In genomic region chr11:72608071-72608679, GRCm38 (mm10) we compare ENCODE assay signal across 8 mouse cellular contexts. TPM values are rescaled to one million over a fixed set of nuclear protein-coding genes. Genes with fewer than 3 reads are reported as not detected.
DNase-seq lines count a peak whose midpoint lies in the region; ATAC-seq lines count a peak whose summit lies in the region.

No protein-coding gene starts in this region.

- peak; percentile 96 to 98 for DNase-seq in adrenal gland, adult (ENCODE audit: inconsistent age in 2 of 2, low spot score in 1 of 2)
- peak; percentile 98 for DNase-seq in embryo, embryonic 10.5 days (ENCODE audit: low spot score)
- DNase-seq in gastrocnemius, postnatal 14 days, result peak; percentile 93
- peak; percentile 85 to 95 for DNase-seq in left cerebral cortex, postnatal 10 days (ENCODE audit: extremely low spot score in 1 of 2, low spot score in 2 of 2)
- DNase-seq in right cerebral cortex, postnatal 25 days, result peak; percentile 87
- DNase-seq in urinary bladder, postnatal 4 days (ENCODE audit: low spot score in 2 of 2), result peak; percentile 86 to 89

- peak; percentile 74 for ATAC-seq in inflammation-experienced regulatory T-cells, adult 6 months
- ATAC-seq in megakaryocyte-erythroid progenitor cell, adult 5-6 weeks (replicated peaks; ENCODE audit: low FRiP score, low TSS enrichment, poor library complexity, severe bottlenecking), result peak; percentile 89

- intact Hi-C loops in gastrocnemius, postnatal 14 days (cut with DNase I; ENCODE audit: low total_unique reads), result no loop called here
- intact Hi-C loops in left cerebral cortex, postnatal 10 days (cut with DNase I), result no loop called here

RNA-seq across cellular contexts. Expression of gene Ube2g1, which starts 1.1 kb away (rescaled TPM):
- total RNA-seq in gastrocnemius, postnatal 14 days (2021), result 10 to 100 TPM; 55.2 to 55.7 TPM
- 10 to 100 TPM; 38.6 to 45.4 (median 42.8) TPM for polyA plus RNA-seq in inflammation-experienced regulatory T-cells, adult 6 months (2017; shearing (Covaris generic))
- total RNA-seq in left cerebral cortex, postnatal 10 days (2021), result 10 to 100 TPM; 53.3 to 55.1 TPM
- 27.1 and 37.5 TPM in 2 replicates for total RNA-seq in megakaryocyte-erythroid progenitor cell, adult 5-6 weeks (2014; fragmentation: Nextera tagmentation)
- 35.6 and 54.0 TPM in 2 replicates for total RNA-seq in megakaryocyte-erythroid progenitor cell, adult 5-6 weeks (2017)

RNA-seq across cellular contexts. Expression of gene Spns3, which starts 57.9 kb away (rescaled TPM):
- under 1 TPM in 1 of 2 experiments, not detected in 1; 0.10 TPM for total RNA-seq in gastrocnemius, postnatal 14 days (2021)
- 1 to 10 TPM in 1 of 3 experiments, under 1 TPM in 2; 0.24 to 1.2 (median 0.25) TPM for polyA plus RNA-seq in inflammation-experienced regulatory T-cells, adult 6 months (2017; shearing (Covaris generic))
- total RNA-seq in left cerebral cortex, postnatal 10 days (2021), result under 1 TPM in 1 of 2 experiments, not detected in 1; 0.11 TPM
- 9.2 and 14.0 TPM in 2 replicates for total RNA-seq in megakaryocyte-erythroid progenitor cell, adult 5-6 weeks (2014; fragmentation: Nextera tagmentation)
- 3.8 and 7.1 TPM in 2 replicates for total RNA-seq in megakaryocyte-erythroid progenitor cell, adult 5-6 weeks (2017)

Comparison
In these comparisons a context has a peak if more than half of its experiments do, and no peak if none do; other contexts are left out.
1. Peak in every context shown above with its lines: DNase-seq and ATAC-seq.
2. RNA of gene Spns3, which starts 57.9 kb away (total RNA-seq): 3.8 to 14.0 TPM in megakaryocyte-erythroid progenitor cell, adult 5-6 weeks; 0.11 TPM in left cerebral cortex, postnatal 10 days and 0.10 TPM in gastrocnemius, postnatal 14 days; every median in the first group is over 4 times any median in the second.